Mouse (Mus musculus) ZHBTc4 (cell line): ENCODE measurements around the gene Srrm2.
A peak's percentile ranks its signal among the peaks of the same experiment; 100 is the strongest.

Experiments
- DNase-seq: peaks from one replicate; pipeline ENCODE4 v3.0.0-alpha.2; 2011; ENCODE audit warnings: low read depth, low spot score

Srrm2 gene

GRCm38 (mm10) chr17:23790269-23791078 lies at the start of gene Srrm2:
Gene Srrm2, plus strand, starts transcription at chr17:23790532.
- DNase-seq = no peak

GRCm38 (mm10) chr17:23740598-23741021 lies 49.7 kb upstream of the Srrm2 start, which contains the start of gene Paqr4:
Gene Paqr4, minus strand, starts transcription at chr17:23740867.
- no peak for DNase-seq

GRCm38 (mm10) chr17:23741359-23742209 lies 48.7 kb upstream of the Srrm2 start:
- no peak for DNase-seq

- DNase-seq = peak; percentile 75
These were observed 48.0 kb upstream of the Srrm2 start for GRCm38 (mm10) chr17:23742210-23742793.

- peak; percentile 69 for DNase-seq
These were observed 47.4 kb upstream of the Srrm2 start for GRCm38 (mm10) chr17:23742941-23743340.

GRCm38 (mm10) chr17:23744076-23744475 lies 46.3 kb upstream of the Srrm2 start:
- no peak for DNase-seq

GRCm38 (mm10) chr17:23744651-23745050 lies 45.7 kb upstream of the Srrm2 start:
- no peak for DNase-seq

- DNase-seq = no peak
These were observed 44.8 kb upstream of the Srrm2 start, which contains the start of gene Kremen2 for GRCm38 (mm10) chr17:23745301-23746251. Gene Kremen2, minus strand, starts transcription at chr17:23745833.

- peak; percentile 60 for DNase-seq
These were observed 44.0 kb upstream of the Srrm2 start for GRCm38 (mm10) chr17:23746311-23746710.

- no peak for DNase-seq
These were observed 43.6 kb upstream of the Srrm2 start for GRCm38 (mm10) chr17:23746767-23747166.

GRCm38 (mm10) chr17:23747471-23747870 lies 42.9 kb upstream of the Srrm2 start:
- no peak for DNase-seq

GRCm38 (mm10) chr17:23748026-23748425 lies 42.3 kb upstream of the Srrm2 start:
- DNase-seq = no peak

GRCm38 (mm10) chr17:23748631-23749391 lies 41.5 kb upstream of the Srrm2 start:
- peak; percentile 92 for DNase-seq

GRCm38 (mm10) chr17:23749400-23750191 lies 40.7 kb upstream of the Srrm2 start:
- no peak for DNase-seq

GRCm38 (mm10) chr17:23755689-23756088 lies 34.6 kb upstream of the Srrm2 start:
- DNase-seq = no peak

- DNase-seq = no peak
These were observed 32.8 kb upstream of the Srrm2 start for GRCm38 (mm10) chr17:23757581-23757980.

- DNase-seq = peak; percentile 81
These were observed 31.5 kb upstream of the Srrm2 start for GRCm38 (mm10) chr17:23758801-23759200.

- DNase-seq = peak; percentile 62
These were observed 30.1 kb upstream of the Srrm2 start for GRCm38 (mm10) chr17:23760231-23760630.

GRCm38 (mm10) chr17:23761155-23761554 lies 29.2 kb upstream of the Srrm2 start:
- no peak for DNase-seq
